Mouse (Mus musculus) stomach, postnatal 0 days (tissue): Measurements from ENCODE around the gene Ppig. TPM values are rescaled to one million over a fixed set of nuclear protein-coding genes. Genes with fewer than 3 reads are reported as not detected.

Experiments used
- ATAC-seq: fragments of 200-750 bp; cut with Nextera tagmentation; 2 replicates; pipeline ENCODE4 v1.8.0; 2017; ENCODE audit not compliant: low FRiP score, low TSS enrichment
- DNase-seq: peaks from one replicate; pipeline ENCODE4 v3.0.0-alpha.2; 2016; ENCODE audit warnings: low spot score
- H3K27ac ChIP-seq: fragments of 300-500 bp; sonication (generic); replicated peaks from 2 replicates; pipeline ENCODE4 v1.5.1; 2014; ENCODE audit warnings: mild to moderate bottlenecking, control low read depth
- H3K27me3 ChIP-seq: fragments of 300-500 bp; sonication (generic); 2 replicates; pipeline ENCODE4 v1.6.1; 2014; ENCODE audit warnings: low read length; ENCODE audit not compliant: control insufficient read depth, insufficient read depth
- H3K36me3 ChIP-seq: fragments of 300-500 bp; sonication (generic); 2 replicates; pipeline ENCODE4 v1.6.1; 2014; ENCODE audit warnings: low read length, mixed read lengths; ENCODE audit not compliant: control insufficient read depth, insufficient read depth
- H3K4me1 ChIP-seq: fragments of 300-500 bp; sonication (generic); replicated peaks from 2 replicates; pipeline ENCODE4 v1.6.1; 2014; ENCODE audit warnings: antibody characterized with exemption; ENCODE audit not compliant: control insufficient read depth, insufficient read depth
- H3K4me2 ChIP-seq: fragments of 300-500 bp; sonication (generic); replicated peaks from 2 replicates; pipeline ENCODE4 v1.6.1; 2014; ENCODE audit warnings: low read depth, mild to moderate bottlenecking, control low read depth, moderate library complexity
- H3K4me3 ChIP-seq: fragments of 300-500 bp; sonication (generic); 2 replicates; pipeline ENCODE4 v1.5.1; 2014; ENCODE audit warnings: low read depth, low read length, control low read depth
- H3K9ac ChIP-seq: fragments of 300-500 bp; sonication (generic); 2 replicates; pipeline ENCODE4 v1.6.1; 2014; ENCODE audit warnings: mild to moderate bottlenecking, low read length, control low read depth, mixed read lengths
- H3K9me3 ChIP-seq: fragments of 300-500 bp; sonication (generic); 2 replicates; pipeline ENCODE4 v1.6.1; 2016; ENCODE audit warnings: low read length; ENCODE audit not compliant: control insufficient read depth
- CTCF ChIP-seq: IDR thresholded peaks from 2 replicates; pipeline ENCODE4 v1.5.1; 2016; ENCODE audit warnings: antibody characterized with exemption, low read depth, mild to moderate bottlenecking, moderate library complexity
- EP300 ChIP-seq: optimal IDR thresholded peaks from 2 replicates; pipeline ENCODE3; 2016; ENCODE audit warnings: antibody characterized with exemption
- WGBS: fragments of 180-500 bp; shearing (Covaris S2); extraction: QIAGEN DNeasy Blood & Tissue Kit; methylation state at CpG from one replicate; pipeline ENCODE4 v1.1.7; 2014; 5-methylcytosine and 5-hydroxymethylcytosine counted together
- polyA plus RNA-seq: library from polyadenylated mRNA; unstranded; fragments of >200 nt; fragmentation: Nextera tagmentation; extraction: Ambion mirVana; gene quantifications from 2 replicates; pipeline ENCODE4 v1.2.1, GENCODE M21; 2015

Gene Ppig
- polyA plus RNA-seq, 1 experiment from 2014 or later = 83.7 TPM

- no peak for TF ChIP-seq EP300
- TF ChIP-seq CTCF = no peak
- Histone ChIP-seq H3K36me3 (no peaks in the 10 kb centered on the region), H3K27ac (no peak overlapping the region), H3K27me3 (no peaks in the 10 kb centered on the region), H3K9ac (no peak overlapping the region), H3K4me3 (no peak overlapping the region), H3K4me2 (no peak overlapping the region), H3K4me1 (no peaks in the 10 kb centered on the region), H3K9me3 (no peaks in the 10 kb centered on the region)
- 69% methylated on average over 1 of the region's 1 CpGs for WGBS
- ATAC-seq (no peak), DNase-seq (no peak)
Measured at GRCm38 (mm10) chr2:69764716-69765115, 42.4 kb downstream of the Ppig start.

DNA sequence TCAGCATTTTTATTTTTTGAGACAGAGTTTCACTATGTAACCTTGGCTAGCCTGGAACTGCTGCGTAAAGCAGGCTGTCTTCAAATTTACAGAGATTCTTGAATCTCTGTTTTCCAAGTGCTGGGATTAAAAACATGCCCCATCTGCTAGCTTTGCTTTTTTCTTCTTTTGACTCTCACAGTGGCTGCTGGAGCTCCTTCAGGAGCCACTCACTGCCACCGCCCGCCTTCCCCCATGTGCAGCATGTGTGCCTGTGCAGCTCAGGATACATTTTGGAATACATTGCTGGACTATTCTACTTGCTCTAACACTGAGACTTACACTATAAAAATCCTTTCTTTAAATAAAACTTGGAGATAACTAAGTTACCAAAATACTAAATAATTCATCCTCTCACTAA is 51.0 kb downstream of the Ppig start:
- Histone ChIP-seq H3K27me3 (no peaks in the 10 kb centered on the region), H3K4me1 (no peaks in the 10 kb centered on the region), H3K4me2 (no peak overlapping the region), H3K4me3 (no peak overlapping the region), H3K9ac (no peak overlapping the region), H3K36me3 (no peaks in the 10 kb centered on the region), H3K9me3 (no peaks in the 10 kb centered on the region), H3K27ac (no peak overlapping the region)
- WGBS = 95% methylated on average over 3 of the region's 3 CpGs
- TF ChIP-seq CTCF = no peak
- TF ChIP-seq EP300 = no peak
- no peak for DNase-seq
- ATAC-seq = no peak

DNA sequence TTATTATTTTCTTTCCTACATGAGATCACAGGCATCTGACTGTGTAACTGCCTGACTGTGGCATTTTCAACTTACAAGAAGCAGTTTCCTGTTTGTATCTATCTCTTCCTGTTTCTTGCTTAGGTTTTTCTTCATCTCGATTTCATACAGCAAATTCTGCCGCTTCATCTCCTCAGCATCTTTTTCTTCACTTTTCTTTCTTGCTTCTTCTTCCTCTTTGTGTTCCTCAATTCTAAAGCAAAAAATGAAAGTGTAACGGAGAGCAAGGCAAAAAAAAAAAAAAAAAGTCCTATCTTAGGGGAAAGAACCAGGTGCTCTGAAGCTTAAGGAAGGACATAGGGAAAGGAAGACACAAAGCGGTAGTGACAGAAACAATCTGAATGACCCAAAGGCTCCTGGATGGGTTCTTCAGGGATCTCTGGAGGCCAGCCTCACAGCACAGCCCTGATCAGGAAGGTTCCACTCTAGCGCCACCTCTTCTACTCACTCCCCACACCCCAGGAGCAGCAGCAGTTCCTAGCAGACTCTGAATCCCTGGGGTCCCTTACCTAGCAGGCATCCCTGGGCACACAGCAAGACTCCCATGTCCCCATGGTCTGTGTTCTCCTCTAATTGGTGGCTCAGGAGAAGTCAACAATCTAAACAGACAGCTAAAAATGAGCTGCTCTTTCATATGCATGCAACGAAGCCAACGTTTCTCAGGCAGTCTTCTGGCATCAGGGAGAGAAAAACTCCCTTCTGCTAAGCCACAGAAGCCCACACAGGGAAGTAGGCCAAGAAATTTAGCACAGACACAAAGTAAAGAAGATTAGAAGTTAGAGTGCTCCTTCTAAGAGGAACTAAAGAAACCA is 55.9 kb downstream of the Ppig start:
- no peaks in the 10 kb centered on the region for H3K27me3 ChIP-seq
- DNase-seq (no peak), ATAC-seq (no peak)
- H3K4me3 ChIP-seq = no peak overlapping the region
- H3K4me1 ChIP-seq = no peaks in the 10 kb centered on the region
- H3K27ac ChIP-seq = no peak overlapping the region
- H3K9me3 ChIP-seq = no peaks in the 10 kb centered on the region
- H3K4me2 ChIP-seq = no peak overlapping the region
- no peak overlapping the region for H3K9ac ChIP-seq
- TF ChIP-seq EP300 = no peak
- no peak for TF ChIP-seq CTCF
- no peaks in the 10 kb centered on the region for H3K36me3 ChIP-seq
- 65% methylated on average over 7 of the region's 7 CpGs for WGBS

DNA sequence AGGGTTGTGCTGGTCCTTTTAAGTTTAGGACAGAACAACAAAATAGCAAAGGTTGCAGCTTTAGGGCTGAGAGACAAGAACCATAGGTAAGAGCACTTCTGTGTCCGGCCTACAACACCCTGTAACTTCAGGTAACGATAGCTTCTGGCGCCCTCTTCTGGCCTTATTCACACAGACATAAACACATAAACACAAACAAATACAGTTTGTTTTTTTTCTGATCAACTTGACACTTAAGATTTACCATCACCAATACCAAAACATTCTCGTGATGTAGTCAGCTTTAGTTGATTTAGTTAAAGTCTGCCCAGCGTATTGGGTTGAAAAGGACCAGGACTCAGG is 56.5 kb downstream of the Ppig start:
- 58% methylated on average over 5 of the region's 5 CpGs for WGBS

DNA sequence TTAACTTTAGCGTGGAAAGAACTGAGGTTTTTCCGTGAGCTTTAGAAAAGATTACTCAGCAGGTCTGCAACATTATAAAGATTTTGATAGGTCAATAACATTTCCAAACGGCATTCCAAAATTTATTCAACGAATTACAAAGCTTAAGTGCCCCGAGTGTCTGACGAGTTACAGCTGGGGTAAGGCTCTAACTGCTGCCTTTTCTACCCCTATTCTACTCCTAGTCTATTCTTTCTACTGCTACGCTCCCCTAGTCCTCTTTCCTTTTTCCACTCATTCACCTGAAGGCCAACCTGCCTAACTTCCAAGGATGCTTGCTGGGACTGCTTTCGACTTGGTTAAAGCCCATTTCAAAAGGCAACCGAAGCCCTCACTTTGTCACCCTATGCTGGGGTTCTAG is 66.6 kb downstream of the Ppig start:
- Histone ChIP-seq H3K27me3 (no peaks in the 10 kb centered on the region), H3K4me1 (no peaks in the 10 kb centered on the region), H3K9me3 (no peaks in the 10 kb centered on the region), H3K4me3 (peak overlapping the region; percentile 63), H3K4me2 (peak overlapping the region; percentile 65), H3K9ac (peak overlapping the region; percentile 55), H3K27ac (peak overlapping the region; percentile 87), H3K36me3 (no peaks in the 10 kb centered on the region; the same call in 1 of the 2 replicates)
- DNase-seq (no peak), ATAC-seq (peak; percentile 28; the same call in 1 of the 2 replicates)
- 11% methylated on average over 9 of the region's 9 CpGs for WGBS
- no peak for TF ChIP-seq CTCF
- TF ChIP-seq EP300 = no peak

More for the DNA sequence above, 56.5 kb downstream of the Ppig start:
- ATAC-seq (no peak), DNase-seq (no peak)
- Histone ChIP-seq H3K9ac (no peak overlapping the region), H3K36me3 (no peaks in the 10 kb centered on the region), H3K27me3 (no peaks in the 10 kb centered on the region), H3K4me3 (no peak overlapping the region), H3K27ac (no peak overlapping the region), H3K9me3 (no peaks in the 10 kb centered on the region), H3K4me2 (no peak overlapping the region), H3K4me1 (no peaks in the 10 kb centered on the region)
- no peak for TF ChIP-seq EP300
- TF ChIP-seq CTCF = peak; percentile 53

DNA sequence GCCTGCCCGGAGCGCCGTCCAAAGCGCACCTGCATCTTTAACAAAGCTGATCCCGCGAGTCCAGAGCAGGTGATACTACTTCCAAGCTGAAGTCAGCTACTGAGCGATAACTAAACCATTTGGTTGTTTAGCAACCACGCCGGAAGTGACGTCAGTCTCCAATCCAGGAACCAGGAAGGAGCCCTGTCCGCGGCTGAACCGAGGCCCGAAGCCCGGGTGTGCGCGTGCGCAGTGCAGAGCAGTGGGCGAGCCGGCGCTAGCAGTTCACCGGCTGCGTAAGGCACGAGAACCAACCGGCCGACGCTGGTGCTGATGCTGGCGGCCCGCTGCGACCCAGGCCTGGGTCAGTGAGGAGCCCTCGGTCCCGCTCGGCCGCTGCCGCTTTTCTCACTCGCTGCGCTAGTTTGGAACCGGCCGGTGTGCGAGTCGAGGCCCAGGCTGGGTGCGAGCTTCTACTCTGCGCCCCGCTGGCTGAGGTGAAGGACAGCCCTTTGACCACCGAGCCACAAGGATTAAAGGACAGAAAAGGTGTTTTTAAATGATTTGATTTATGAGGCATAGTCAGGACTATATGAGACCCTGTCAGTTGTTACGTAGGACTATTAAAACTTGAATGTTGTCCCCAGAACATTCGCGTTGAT is 67.2 kb downstream of the Ppig start, which contains the start of the genes Ccdc173 and Phospho2:
Ccdc173 (minus strand) TSS at position 147 of the 641 bp plus-strand sequence.
Phospho2 (plus strand) TSS at position 195 of the 641 bp plus-strand sequence.
- DNase-seq (peak; percentile 99), ATAC-seq (peak; percentile 98)
- H3K36me3 ChIP-seq = no peaks in the 10 kb centered on the region; the same call in 1 of the 2 replicates
- H3K9me3 ChIP-seq = no peaks in the 10 kb centered on the region
- H3K27me3 ChIP-seq = no peaks in the 10 kb centered on the region
- H3K4me3 ChIP-seq = peak within 1 kb of the TSS; percentile 63
- peak within 1 kb of the TSS; percentile 87 for H3K27ac ChIP-seq
- H3K4me1 ChIP-seq = no peaks in the 10 kb centered on the region
- peak within 1 kb of the TSS; percentile 65 for H3K4me2 ChIP-seq
- whole genome bisulfite sequencing = 2% methylated on average over 48 of the region's 48 CpGs
- H3K9ac ChIP-seq = peak within 1 kb of the TSS; percentile 67
- TF ChIP-seq CTCF (no peak), EP300 (no peak)
